In the genomic region with DNA sequence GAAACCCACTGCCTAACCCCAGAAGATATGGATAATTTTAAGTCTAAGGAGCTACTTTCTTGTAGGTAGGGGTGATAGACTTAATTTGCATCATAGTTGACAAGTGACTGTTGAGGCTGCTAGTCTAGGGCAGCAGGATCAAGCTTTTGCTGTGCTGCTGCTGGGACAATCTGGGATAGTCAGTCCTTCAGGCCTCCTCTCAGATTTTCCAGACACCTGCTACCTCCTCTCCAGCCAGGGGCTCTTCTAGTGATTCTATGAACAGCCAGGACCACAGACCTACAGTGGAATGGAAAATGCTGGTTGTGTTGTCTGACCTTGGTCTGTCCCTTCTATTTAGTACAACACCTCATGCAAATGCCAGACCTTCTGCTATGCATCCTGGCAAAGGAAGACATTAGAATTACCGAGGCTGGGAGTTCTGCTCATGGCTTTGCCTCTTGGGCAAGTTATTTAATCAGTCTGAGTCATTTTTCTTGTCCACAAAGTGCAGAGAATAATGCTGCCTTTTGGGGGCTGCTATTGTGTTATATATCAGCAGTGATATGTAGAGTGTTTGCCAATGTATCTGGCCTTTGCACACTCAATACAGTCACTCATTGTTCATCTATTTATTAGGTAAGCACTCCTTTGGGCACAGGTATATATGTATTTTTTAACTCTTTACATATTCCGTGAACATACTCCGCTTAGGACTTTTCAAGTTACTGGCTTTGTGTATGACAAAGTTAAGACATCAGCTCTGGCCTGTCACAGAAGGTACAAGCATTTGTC, we compare ENCODE assay signal across 18 mouse cellular contexts.
"Had no signal": no experiment of that assay in that cellular context is flagged by ENCODE, and none has a peak within 500 bp of the region (broad histone marks: within the 10 kb centered on the region; RNA-seq: fewer than 3 reads in every experiment).

No protein-coding gene starts in this region.

- H3K4me1 ChIP-seq: kidney, embryonic 15.5 days; liver, embryonic 13.5 days; megakaryocyte, embryonic 14.5 days; midbrain, embryonic 10.5 days; midbrain, embryonic 13.5 days; neural tube, embryonic 13.5 days had no signal

- ATAC-seq: lung, postnatal 0 days; midbrain, embryonic 13.5 days; midbrain, embryonic 16.5 days had no signal

- H3K36me3 ChIP-seq: kidney, embryonic 15.5 days; liver, embryonic 13.5 days; midbrain, embryonic 10.5 days; midbrain, embryonic 13.5 days; neural tube, embryonic 13.5 days had no signal

- H3K9me3 ChIP-seq: kidney, embryonic 15.5 days; liver, embryonic 13.5 days; megakaryocyte, embryonic 14.5 days; midbrain, embryonic 10.5 days; midbrain, embryonic 13.5 days; neural tube, embryonic 13.5 days had no signal

- H3K4me3 ChIP-seq: kidney, embryonic 15.5 days; left cerebral cortex, adult 2 months; liver, embryonic 13.5 days; megakaryocyte, embryonic 14.5 days; midbrain, embryonic 10.5 days; midbrain, embryonic 13.5 days; myocyte; neural tube, embryonic 13.5 days had no signal

- DNase-seq: kidney, adult 8-10 months; kidney, postnatal 10 days; kidney, postnatal 36 days; layer of hippocampus, postnatal 36 days; liver, embryonic 13.5 days; lung, adult 2 months; lung, postnatal 36 days; retina, postnatal 1 day; thymus, postnatal 36 days had no signal

- H3K4me2 ChIP-seq: kidney, embryonic 15.5 days; liver, embryonic 13.5 days; midbrain, embryonic 13.5 days; neural tube, embryonic 13.5 days had no signal

- H3K27ac ChIP-seq: kidney, embryonic 15.5 days; left cerebral cortex, adult 2 months; liver, embryonic 13.5 days; midbrain, embryonic 10.5 days; midbrain, embryonic 13.5 days; neural tube, embryonic 13.5 days had no signal

- H3K9ac ChIP-seq: kidney, embryonic 15.5 days; liver, embryonic 13.5 days; midbrain, embryonic 13.5 days; neural tube, embryonic 13.5 days had no signal

- H3K27me3 ChIP-seq: kidney, embryonic 15.5 days; liver, embryonic 13.5 days; megakaryocyte, embryonic 14.5 days; midbrain, embryonic 13.5 days; neural tube, embryonic 13.5 days had no signal
